Mouse (Mus musculus) MN1 (cell line): ENCODE data around the gene Crtac1.

Source experiments
- DNase-seq: peaks from one replicate; pipeline ENCODE4 v3.0.0-alpha.2; 2016; ENCODE audit warnings: low spot score

The Crtac1 gene

DNA sequence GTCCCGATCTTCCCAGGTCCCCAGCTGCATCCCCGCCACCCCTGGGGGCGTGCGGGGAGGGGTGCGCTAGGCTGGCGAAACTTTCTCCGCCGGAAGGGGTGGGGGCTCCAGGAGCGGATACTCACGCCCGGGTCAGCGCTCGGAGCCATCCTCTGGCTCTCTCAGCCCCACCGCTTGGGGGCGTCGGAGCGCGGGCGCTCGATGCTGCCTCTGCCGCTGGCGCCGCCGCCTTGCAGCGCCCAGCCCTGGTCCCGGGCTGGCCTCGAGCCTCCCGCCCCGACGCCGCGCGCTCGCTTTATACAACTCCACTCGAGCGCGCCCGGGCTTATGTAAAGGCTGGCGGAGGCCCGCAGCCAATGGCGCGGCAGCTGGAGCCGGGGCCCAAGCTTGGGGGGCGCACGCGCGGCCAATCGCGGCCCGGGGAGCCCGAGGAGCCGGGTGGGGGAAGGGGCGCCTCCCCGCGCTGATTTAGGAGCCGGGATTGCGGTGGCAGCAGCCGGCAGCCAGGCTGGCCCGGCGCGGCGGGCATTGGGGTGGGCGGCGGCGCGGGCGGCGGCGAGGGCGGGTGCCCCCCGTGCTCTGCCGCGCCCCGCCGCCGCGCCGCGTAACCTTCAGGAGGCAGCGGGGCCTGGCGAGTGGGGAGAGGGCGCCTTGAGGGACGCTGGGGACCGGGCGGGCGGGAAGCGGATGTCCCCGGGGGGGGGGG is at the start of gene Crtac1:
Gene Crtac1, minus strand, starts transcription at position 299 of the 706 bp plus-strand sequence.
- no peak for DNase-seq

DNA sequence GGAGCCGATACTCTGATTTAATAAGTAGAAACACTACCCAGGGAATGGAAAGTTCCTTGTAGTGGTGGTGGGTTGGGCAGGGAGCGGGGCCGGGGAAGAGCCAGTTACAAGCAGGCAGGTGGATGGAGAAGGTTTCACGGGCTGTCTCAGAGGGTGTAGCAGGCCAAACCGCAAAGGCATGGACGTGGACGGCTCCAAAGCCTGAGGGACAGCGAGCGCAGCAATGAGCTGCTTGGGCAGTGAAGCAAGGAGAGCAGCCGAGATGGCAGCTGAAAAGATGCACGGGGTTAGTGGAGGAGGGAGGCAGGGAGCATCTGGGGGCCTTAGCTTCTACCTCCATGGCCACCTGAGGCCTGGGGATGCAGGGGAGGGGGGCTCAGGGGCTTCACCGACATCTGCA is 46.7 kb upstream of the Crtac1 start:
- DNase-seq, result no peak

DNA sequence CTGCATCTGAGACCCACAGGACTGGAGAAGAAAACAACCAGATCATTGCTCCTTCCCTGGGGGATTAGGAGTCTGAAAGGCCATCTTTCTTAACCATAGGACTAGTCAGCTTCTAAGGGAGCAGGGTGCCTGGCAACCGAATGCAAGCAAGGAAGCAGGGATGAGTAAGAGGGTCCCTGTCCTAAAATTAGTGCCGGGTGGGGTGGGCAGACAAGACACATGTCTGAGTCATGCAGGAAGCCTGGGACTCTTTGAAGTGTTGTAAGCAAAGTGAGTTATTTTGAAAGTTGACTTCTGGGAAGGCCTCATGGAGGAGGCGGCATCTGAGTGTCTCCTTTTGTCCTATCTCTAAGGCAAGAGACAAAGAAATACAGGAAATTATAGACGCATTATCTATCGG is 46.2 kb upstream of the Crtac1 start:
- DNase-seq, result no peak

DNA sequence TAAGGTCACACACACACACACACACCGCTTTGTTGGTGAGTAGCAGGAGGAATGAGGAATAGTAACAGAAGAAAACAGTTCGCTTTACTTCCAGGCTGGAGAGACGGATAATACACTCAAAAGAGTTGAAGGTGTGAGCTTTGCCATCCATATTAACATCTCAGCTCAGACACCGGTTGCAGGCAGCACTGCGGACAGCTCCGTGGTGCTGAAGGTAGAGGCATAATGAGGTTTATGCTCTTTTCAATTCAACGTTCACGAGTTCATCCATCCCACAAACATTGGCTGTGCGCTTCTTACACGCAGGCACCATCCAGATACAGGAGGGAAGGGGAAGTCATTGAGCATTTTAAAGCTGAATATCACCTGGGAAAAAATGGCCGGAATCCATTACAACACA is 41.2 kb upstream of the Crtac1 start:
- DNase-seq, result no peak

DNA sequence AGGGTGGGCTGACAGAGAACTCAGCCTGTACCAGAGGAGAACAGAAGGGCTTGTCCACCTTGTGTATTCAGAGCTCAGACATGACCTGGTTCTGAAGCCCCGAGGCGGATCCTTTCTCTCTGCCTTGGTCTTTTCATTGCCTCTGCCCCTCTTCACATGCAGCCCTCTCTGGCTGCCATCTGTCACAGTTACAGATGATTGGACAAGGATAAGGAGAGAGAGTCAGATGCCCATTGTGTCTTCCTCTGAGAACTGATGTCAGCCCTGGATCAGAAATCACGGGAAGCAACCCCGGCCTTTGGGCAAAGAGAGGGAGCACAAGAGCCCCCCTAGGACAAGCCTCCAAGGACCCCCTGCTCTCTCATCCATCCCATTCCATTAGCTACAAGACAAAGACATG is 40.0 kb upstream of the Crtac1 start:
- no peak for DNase-seq

DNA sequence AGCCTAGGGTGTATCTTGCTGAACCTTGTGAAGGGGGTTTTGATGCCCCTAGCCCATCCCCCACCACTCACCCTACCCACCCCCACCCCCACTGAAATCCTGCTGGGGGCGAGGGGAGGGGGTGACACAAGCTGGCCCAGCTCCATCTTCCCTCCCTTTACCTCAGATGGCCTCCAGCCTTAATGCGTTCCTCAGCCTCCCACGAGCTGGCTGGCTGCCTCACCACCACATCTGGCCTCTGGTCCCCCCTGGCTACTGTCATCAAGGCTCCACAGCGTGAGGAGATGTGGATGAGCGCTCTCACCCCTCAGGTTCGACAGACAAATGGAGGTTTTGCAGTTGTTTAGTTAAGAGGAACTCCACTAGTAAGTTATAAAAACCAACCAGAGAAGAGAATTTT is 30.3 kb upstream of the Crtac1 start:
- DNase-seq, result no peak

DNA sequence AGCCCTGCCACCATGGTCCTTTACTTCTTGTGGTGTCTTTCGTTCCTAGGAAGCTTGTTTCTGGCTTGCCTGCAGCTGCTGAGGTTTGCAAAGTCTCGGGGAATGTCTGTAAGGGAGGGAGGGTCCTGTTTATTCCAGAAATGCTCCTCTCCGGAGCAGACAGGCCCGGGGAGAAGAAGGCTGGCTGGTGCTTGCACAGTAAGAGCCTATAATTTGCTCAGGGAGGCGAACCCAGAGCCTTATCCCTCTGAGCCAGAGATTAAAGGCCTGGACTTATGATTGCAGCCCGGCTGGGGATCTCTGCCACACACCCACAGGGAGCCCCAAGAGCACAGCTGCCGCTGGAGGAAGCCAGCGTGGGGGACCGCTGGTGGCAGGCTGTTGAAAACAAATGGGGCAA is 29.8 kb upstream of the Crtac1 start:
- no peak for DNase-seq

DNA sequence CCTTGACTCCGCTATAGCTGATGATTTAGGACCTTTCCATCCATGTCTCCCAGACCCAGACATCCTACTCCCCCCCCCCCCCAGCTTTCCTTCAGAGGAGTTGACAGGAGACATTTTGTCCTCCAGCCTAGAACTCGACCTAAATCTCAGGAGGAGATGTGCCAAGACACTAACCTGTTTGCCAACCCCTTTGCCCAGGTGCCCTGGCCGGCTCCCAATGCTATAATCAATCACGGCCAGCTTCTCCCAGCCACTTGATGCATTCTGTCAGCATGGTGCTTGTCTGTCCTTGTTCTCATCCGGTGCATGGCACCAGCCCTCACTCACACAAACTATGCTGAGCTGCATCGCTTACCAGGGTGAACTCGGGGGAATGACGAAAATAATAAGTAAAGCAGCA is 27.9 kb upstream of the Crtac1 start:
- no peak for DNase-seq

DNA sequence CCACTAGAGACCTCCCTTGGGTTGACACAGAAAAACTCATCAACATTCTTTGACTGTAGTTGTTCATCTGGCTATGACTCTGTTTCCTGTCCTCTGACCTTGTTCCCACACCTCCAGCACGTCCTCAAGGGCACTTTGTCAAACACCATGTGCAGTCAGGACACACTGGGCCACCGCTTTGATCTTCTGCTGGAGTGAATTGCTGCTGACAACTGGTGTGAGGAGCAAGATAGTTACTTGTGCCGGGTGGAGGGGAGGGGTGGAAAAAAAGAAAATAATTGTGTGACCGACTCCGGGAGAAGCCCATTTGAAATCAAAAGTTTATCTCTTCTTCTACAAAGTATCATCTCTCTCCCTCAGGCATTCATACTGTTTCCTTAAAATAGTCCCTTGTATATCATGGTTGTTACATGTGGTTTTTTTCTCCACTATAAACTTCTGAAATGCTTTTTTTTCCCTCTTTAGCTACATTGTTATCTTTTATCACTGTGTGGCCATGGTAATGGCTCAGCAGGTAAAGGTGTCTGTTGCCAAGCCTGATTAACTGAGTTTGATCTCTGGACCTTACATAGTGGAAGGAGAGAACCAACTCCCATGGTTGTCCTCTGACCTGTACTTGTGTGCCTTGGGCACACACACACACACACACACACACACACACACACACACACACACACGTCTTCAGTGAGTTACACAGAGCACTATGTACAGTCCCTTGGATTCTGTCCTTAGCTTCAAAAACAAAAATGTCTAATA is 23.1 kb upstream of the Crtac1 start:
- no peak for DNase-seq

DNA sequence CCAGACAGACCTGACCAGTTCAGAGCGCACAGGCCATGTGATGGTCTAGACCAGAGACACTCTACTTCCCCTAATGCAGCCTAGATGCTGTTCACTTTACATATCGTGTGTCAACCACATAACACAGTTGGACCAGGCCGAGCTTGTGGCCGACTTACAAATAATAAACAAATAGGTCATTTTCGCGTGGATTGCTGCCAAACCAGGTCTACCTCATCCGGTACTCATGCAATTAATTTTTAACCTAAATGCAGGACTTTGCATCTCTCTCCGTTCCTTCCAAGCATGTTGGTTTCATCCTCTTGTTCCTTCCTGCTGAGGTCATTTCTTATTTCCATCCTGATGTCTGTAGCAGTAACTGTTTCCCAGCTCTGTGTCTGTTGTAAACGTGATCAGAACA is 22.4 kb upstream of the Crtac1 start:
- DNase-seq, result no peak

DNA sequence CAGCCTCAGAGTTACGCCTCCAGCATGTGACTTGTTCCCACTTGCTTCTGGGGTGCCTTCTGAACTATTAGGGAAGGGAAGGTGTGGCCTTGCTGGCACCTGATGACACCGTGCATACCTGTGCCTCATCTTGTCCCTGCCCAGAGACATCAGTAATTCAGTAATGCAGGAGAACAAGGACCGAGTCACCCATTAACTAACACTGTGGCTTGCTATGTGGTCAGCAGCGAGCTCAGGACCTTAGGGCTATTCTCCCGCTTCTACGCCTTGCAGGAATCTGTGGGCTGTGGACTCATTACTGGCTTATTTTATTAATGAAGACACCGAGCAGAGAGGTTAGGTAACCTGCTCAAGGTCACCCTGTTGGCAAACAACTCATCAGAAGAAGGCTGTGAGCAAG is 21.0 kb upstream of the Crtac1 start:
- no peak for DNase-seq

DNA sequence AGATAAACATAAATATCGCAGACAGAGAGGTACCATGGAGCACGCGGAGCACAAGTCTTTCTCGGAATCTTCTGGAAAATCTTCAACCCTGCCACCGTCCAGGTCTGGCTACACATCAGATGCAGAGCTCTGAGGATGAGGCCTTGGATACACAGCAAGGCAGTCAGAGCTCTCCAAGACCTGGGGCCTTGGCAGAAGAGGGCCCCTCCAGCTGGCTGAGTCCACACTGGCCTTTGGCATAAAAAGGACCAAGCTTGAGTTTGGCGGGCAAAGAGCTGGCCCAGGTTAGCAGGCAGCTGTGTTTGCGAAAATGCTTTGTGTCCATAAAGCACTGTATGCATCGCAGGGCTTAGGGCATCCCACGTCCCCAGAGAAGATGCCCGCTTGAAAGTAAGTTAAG is 17.0 kb upstream of the Crtac1 start:
- DNase-seq, result no peak

DNA sequence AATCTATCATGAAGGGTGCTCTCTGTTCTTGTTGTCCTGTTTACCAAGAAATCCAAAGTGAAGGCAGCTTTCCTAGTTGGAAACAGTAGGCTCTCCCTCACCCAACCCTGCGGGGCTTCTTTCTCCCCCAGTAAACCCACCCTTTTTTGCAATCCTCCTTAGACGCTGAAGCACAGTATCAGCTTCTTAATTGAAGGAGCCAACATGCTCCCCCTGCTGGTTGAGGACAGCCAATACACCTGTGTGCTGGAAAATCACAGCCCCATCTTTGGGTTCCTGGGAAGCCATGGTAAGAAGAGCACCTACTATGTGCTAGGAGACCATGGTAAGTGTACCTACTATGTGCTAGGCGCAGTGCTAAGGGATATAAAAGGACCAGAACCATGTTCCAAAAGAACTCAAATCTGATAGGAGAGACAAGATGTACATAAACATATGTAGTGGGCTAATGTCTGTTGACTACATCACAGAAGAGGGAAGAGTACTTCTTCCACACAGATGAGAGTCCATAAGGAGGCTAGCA is 12.4 kb upstream of the Crtac1 start:
- peak; percentile 20 for DNase-seq

DNA sequence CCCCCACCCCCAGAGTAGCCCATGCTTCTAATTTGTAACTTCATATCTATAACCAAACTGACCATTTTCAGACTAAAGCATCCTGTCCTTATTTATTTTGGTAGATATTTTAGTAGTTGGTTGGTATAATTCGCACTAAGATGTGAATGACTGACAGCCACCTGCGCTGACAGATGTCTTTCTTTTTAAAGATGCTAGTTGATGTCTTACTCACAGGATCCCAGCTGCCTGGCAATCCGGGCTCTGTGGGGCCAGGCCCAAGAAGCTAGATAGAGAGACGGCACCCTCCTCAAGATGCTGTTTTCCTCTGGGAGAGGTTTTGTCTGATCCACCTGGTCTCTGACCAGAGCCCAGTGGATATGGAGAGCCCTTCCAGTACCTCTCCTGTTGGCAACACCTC is 11.7 kb upstream of the Crtac1 start:
- no peak for DNase-seq

DNA sequence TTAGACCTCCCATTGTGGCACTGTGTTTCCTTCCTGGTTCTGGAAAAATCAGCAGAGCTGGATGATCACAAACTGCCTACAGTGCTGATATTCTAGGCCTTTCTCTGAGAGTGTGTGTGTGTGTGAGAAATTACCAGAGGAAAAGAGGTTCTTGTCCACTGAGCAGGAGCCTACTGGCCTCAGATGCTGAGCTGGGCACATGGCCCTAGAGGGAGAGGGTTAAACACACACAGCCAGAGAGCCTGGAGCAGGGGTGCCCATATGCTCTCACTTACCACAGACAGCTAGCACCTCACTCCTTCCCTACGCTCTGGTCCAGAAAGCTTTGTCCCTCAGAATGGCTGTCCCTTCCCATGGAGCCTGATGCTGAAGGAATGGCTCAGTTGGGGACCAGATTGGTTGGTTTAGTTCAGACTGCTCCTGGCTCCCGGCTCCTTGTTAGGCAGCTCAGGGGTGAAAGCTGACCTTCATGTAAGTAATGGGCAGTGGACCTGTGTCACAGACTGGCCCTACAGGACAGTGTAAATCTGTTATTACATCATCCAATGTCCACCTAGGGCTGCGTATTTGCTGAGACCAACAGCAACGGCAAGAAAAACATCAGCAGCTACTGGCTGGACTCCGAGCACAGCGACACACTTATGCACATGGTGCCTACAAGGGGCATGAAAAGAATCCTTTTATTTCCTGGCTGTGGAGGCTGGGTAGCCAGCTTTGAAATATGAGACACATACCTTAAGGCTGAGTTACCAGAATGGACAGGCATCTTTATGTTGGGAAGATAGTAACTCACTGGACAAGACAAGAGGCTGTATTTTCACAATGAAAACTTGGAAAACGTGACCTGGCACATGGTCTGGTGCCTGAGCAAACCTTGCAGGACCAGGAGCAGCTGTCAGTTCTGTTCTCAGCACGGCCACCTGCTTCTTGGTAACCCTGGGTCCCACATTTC is 10.9 kb upstream of the Crtac1 start:
- DNase-seq, result no peak

DNA sequence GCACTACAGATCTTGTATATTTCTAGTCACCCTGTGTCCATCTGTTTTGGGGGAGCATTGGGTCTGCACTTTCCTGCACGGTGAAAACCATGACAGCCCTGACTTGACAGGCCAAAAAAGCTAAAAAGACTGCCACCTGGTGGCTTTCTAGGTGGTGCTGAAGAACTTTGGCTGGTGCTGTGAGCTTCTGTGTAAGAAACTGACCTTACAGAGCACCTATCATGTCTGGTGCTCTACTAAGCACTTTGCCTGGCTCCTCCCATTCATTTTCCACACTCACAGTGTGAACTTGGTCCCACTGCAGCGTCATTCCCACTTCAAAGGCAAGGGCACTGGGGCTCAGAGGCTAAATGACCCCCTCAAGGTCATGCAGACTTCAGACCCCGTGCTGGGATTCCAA is 8.5 kb upstream of the Crtac1 start:
- no peak for DNase-seq

DNA sequence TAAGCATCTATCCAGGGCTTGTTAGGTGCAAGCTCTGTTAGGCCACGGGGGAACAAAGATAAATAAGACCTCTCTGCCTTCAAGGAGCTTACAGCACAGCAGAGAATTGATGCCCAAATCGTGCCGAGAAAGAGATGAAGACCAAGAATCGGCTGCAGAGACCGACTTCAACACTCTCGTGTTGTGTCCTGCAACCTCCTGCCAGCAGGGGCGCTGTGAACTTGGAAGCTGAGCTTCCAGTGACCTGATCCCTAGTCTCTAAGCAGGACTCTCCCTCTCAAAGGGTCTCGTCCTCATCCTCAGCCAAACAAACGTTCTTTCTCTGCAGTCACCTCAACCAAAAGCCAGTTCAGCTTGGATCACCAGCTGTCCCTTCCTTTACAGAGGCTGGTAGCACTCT is 7.8 kb upstream of the Crtac1 start:
- no peak for DNase-seq

DNA sequence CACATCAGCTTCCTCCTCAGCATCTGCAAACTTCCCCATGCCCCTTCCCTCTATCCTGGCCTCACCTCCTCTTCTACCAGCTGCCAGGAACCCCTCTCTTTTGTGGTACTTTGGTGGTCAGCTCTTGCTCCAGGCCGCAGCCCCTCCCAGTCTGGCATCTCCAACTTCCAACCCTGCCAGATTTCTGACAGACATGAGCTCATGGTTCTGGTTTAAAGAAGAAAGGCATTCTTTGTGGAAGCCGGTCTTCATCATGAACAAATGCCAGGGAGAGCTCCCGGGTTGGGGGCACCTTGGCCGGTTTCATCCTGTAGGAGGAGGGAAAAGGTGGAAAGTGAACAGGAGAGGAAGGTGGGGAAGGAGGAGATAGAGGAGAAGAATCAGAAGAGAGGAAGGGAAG is 4.0 kb upstream of the Crtac1 start:
- DNase-seq, result no peak

DNA sequence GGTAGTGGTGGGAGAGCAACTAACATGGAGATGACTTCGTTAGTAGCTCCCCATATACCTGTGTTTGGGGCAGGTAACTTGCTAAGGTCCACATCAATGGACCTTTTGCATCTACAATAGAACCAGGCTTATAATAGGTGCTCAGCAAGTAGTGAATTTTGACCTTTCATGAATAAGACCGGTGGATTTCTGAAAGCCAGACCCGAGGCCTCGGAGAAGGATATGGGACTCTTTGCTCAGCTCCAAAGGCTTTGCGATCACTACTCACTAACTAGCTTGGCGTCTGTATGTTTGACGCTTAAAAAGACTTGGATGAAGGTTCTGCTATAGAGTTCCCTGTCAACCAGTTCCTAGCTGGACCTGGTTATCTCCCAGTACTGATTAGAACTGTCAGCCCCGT is 1.2 kb upstream of the Crtac1 start:
- DNase-seq, result no peak

DNA sequence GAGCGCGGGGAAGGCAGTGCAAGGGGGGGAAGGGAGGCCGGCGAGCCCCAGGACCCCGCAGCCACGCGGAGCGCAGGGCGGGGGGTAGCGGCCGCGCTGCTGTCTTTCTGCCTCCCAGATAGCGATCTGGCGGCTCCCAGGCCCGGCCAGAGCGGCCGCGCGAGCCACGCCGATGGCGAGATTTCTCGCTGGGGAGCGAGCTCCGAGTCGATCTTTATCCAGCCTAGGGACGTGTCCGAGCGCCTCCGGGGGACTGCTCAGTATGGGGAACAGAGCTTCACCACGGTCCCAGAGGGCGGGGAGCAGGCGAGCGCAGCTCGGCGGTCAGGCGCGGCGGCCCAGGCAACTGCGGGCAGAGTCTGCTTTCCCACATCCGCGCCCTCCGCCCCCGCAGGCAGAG is 608 bp upstream of the Crtac1 start:
- DNase-seq, result no peak

DNA sequence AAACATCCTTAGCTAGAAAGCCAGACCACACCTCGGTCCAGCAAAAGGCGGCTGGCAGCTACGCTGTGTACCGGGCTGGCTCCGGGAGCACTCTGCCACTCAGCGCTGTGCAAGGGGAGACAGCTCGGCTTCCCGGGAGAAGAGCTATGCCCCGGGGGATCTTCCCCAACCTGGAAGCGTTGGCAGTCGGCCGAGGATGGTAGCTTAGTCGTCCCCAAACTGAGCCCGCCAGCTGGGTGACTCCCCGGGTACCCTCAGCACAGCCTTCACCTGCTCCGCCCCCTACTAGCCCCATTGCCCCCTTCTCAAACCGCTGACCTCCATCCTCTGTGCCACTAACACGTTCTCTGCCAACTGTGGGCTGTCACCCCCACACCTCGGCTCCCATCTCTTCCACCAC is 602 bp downstream of the Crtac1 start:
- DNase-seq, result no peak

DNA sequence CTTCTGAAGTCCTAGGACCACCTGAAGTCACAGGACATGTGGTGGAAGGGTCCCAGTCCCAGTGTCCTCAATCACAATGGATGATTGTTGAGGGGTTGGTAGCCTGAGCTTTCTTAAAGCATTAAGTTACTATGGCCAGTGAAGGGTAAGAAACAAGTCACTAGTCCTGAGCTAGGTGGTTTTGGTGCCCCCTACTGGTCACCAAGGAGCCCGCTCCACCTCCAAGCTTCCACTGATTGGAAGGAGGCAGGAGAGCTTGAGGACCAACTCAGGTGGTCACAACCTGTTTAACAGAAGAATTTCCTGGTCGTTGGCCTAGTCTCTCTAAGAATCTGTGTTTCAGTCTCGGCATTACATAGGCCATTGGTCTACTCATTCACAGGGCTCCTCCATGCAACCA is 2.2 kb downstream of the Crtac1 start:
- DNase-seq, result no peak

DNA sequence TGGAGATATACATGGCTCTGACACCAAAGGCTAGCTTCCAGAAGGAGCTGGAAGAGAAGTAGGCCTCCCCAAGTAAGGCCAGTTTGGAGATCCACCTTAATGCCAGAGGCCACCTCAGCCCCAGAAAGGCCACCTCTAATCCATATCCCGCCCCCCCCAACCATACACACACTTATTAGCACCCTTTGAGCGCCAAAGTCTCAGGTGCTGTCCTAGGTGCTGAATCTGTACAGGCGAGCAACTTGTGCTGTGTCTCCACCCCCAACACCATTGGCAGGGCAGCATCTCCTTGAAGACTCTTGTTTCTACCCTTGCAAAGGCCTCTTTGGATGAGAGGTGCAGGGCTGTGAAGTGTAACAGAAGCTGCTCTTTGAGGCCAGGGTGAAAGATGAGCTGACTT is 6.4 kb downstream of the Crtac1 start:
- no peak for DNase-seq
